Mouse (Mus musculus) right cerebral cortex, postnatal 36 days (tissue): ENCODE results near the gene Mfap3l.
"Not testable (repeated sequence)": the region's sequence is repeated elsewhere in the genome, so short reads cannot be mapped to it uniquely, and the experiment has no call there.

ENCODE experiments used
- DNase-seq, 2 experiments: peaks; one replicate each; pipeline ENCODE4 v3.0.0; 2022; ENCODE audit warnings: low spot score in 2 of 2, mixed read lengths in 1 of 2

Mfap3l gene

GRCm38 (mm10) chr8:60632250-60632932 lies at the start of gene Mfap3l:
TSS of gene Mfap3l (plus strand) at chr8:60632827.
- peak; percentile 93 to 95 for DNase-seq

DNA sequence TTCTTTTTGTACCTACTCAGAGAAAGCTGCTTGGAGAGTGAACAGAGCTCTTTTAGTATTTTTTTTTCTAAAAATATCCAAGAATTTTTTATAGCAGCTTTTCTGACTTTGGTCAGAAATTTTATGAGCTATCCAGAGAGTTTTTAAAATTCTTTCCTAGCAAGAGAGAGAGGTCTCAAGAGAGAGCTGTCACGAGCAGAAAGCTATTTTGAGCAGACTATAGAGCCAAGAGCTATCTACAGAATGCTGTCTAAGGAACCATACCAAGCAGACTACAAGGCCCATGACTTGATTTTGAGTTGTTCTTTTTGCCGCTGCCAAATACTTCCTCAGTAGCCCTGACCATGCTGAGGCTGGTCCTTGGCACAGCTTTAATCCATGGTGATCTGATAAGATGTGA lies 49.3 kb upstream of the Mfap3l start:
- DNase-seq, result no peak

DNA sequence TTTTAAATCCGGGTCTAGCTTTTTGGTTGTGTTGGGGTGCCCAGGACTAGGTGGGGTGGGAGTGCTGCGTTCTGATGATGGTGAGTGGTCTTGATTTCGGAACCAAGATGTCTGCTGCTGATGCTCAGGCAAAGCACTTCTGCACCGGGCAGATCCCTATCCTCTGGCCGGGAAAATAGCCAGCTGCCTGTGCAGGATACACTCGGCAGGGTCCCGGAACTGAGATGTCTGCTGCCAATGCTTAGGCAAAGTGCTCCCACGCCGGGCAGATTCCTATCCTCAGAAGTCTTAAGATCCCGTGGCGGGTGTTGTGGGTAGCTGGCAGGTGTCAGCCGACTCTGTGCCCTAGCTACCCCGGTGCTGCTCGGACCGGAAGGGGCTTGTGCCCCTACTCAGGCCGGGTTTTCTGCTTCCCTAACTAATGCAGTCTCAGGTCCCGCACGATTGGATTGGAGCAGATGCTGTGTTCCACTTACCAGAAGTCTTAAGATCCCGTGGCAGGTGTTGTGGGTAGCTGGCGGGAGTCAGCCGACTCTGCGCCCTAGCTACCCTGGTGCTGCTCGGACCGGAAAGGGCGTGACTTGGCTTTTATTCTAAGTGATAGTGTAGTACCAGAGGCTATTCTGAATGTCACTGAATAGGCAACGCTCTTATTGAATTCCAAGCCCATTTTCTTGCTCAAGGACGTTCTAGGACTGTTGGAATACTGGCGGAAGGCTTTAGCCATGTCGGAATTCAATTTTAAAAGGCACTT lies 41.1 kb upstream of the Mfap3l start:
- DNase-seq, result not testable (repeated sequence)

DNA sequence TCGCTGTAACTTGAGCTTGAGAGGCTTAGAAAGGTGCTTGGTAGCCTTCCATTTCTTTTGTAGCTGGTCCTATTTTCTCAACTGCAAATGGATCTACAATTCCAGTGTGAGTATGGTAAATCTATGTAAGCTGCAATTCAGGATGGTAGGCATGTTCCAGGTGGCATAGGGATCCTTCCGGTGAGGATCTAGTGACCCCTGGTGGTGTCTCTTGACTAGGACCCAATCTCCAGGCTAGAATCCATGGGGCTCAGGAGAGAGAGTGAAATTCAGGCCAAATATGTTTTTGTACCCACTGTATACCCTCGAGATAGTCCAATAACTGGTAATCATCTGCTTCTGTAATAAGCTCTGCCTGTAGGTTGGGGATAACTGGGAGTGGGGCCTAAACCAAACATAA lies 37.9 kb upstream of the Mfap3l start:
- DNase-seq, result peak in 1 of 2 experiments; percentile 5

DNA sequence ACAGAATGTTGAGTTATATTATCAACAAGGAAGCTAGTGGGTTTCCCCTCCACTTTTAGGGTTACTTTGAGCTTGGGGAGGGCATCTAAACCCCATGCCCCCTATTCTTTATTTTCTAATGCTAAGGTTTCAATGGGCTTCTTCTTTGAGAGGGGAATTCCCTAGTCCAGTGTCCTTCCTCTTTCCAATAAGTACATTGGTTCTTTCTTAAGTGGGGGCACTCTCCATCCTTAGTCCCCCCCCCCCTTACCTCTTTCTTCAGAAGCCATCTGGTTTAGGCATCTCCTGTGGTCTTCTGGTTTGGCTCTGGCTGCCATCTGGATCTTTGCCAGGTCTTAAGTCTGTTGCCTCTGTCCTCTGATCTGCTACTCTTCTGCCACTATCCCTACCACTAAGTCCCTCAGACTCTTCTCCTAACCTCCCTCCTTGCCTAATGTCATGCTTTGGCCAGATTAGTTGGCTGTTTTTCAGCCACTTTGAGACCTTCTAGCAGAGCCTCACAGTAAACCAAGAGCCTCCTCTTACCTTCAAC lies 21.0 kb upstream of the Mfap3l start:
- DNase-seq, result no peak

DNA sequence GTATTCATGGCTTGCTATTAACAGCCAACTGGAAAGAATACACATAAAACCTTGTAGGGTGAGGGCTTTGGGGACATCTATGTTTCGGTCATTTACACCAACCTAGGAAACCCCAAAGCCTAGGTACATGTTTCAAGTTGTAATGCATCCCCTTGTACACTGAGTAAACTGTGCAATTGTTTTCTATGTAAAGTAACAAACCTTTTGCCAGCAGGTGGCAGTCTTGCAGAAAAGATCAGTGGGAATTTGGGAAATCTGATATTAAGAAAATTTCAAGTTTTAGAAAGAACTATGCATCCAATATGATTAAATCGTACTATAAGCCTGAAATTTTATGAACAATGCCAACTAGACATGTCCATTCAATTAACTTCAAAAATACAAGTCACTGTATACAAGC lies 15.7 kb upstream of the Mfap3l start:
- no peak for DNase-seq

- DNase-seq, result no peak
These were observed 11.1 kb upstream of the Mfap3l start for GRCm38 (mm10) chr8:60621561-60621960.

- DNase-seq, result no peak
These were observed 10.6 kb upstream of the Mfap3l start for GRCm38 (mm10) chr8:60622056-60622455.

DNA sequence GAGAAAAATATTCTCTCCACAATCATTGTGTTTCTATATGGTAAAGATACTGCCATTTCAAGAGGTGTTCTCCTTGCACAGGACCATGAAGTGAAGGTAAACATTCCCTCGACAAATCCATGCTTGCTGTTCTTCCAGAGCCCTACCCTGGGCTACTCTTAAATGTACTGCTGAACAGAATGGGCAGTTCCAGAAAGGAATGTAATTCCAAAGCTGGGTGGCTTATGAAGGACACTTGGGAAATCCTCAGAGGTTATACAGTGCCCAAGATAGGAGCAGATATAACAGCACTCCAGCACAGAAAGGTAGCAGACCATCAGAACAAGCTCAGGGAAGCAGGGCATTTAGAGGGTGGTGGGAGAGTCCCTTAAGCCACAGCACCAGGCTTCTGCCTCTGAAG lies 9.2 kb upstream of the Mfap3l start:
- no peak for DNase-seq

- DNase-seq, result no peak
These were observed 7.9 kb upstream of the Mfap3l start for GRCm38 (mm10) chr8:60624722-60625121.

DNA sequence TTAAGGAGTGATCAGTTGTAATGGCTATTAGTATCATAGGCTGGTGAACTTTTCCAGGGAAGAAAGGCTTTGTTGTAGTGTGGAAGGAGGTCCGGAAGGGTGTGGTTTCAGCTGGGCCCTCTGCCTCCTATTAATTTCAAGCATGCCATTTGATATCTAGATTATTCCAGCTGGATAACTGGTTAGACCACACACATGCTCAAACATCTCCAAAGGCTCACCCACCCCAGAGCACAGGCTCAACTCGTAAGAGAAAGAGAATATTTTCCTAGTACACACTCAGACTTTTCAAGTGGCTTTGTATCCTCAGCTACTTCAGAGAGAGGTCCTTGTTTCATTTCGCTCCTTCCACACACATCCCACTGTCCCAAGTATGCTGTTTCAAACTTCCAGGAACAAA lies 4.7 kb upstream of the Mfap3l start:
- DNase-seq, result no peak

DNA sequence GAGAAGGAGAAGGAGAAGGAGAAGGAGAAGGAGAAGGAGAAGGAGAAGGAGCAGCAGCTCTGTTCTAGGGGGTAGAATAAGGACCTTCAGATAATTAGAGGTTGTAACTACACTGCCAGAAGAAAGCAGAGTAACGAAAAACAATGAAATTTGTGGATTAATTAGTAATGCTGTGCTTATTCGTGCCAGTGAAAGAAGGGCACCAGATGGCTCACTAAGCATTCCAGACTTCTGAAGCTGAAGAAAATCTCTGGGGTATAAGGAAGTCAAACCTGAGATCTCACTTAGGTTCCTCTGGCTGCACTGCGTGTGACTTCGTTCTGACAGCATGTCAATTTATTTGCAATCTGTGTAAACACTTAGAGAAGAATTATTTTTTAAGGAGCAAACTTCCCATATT lies 3.6 kb upstream of the Mfap3l start:
- no peak for DNase-seq

- DNase-seq, result peak; percentile 75 to 76
These were observed 1.1 kb upstream of the Mfap3l start for GRCm38 (mm10) chr8:60631504-60631934.

GRCm38 (mm10) chr8:60632933-60633655 lies 467 bp downstream of the Mfap3l start:
- peak; percentile 30 to 39 for DNase-seq

DNA sequence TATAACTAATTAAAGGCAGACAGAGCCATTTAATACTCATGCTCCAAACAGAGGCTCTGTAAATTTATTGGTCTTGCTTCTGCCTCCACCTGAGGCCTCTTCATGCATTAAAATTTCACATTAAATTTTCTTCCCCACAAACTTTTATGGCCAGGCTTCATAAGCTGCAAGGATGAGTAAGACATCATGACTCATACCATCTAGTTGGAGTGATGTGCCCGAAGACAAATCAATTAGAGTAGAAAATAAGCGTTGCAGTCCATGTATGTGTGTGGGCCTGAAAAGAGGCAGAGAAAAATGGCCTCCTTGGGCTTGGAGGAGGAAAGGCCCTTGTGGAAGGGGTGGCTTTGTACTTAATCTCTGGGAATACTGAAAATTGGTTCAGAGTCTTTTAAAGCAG lies 2.3 kb downstream of the Mfap3l start:
- no peak for DNase-seq

GRCm38 (mm10) chr8:60635846-60636245 lies 3.2 kb downstream of the Mfap3l start:
- DNase-seq, result no peak

- DNase-seq, result no peak
These were observed 7.4 kb downstream of the Mfap3l start for GRCm38 (mm10) chr8:60640046-60640445.

GRCm38 (mm10) chr8:60643416-60644020 lies 10.9 kb downstream of the Mfap3l start:
- DNase-seq, result no peak

DNA sequence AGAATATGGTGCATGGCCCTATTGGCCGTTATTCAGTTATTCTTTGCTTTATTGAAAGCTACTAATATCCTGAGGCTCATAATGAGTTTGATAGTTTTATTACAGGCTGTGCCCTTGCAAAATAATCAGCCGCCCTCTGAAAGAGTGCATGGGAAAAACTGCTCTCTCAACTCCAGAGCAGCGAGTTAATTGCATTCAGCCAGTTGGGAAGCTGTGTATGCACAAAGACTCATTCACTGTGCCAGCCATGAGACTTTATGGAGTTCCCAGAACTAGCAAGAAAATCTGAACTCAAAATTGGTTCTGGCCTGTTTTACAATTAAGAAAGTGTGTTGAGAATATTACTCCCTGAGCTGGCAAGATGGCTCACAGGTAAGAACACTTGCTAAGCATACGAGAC lies 12.5 kb downstream of the Mfap3l start:
- DNase-seq, result no peak

GRCm38 (mm10) chr8:60645911-60646310 lies 13.3 kb downstream of the Mfap3l start:
- DNase-seq, result no peak

DNA sequence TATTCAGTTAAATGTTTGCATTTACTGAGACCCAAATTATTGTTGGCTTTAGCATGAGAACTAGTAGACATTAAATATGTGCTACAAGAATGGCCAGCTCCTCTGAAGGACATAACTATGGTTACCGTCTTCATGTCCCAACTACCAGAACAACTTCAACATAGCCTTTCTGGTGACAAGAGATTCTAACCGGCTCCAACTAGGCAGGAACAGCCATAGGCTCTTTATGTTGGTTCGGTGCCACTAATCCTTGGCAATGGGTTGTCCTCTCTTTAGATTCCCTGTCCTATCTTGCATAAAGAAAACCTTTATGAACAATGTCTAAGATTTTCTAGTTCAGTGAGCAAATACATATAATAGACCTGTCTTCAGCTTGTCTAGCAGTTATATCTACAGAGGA lies 14.7 kb downstream of the Mfap3l start:
- no peak for DNase-seq

GRCm38 (mm10) chr8:60649081-60649480 lies 16.5 kb downstream of the Mfap3l start:
- DNase-seq, result no peak
